Mouse (Mus musculus): Measurements from ENCODE around the gene U90926.

U90926 gene

DNA sequence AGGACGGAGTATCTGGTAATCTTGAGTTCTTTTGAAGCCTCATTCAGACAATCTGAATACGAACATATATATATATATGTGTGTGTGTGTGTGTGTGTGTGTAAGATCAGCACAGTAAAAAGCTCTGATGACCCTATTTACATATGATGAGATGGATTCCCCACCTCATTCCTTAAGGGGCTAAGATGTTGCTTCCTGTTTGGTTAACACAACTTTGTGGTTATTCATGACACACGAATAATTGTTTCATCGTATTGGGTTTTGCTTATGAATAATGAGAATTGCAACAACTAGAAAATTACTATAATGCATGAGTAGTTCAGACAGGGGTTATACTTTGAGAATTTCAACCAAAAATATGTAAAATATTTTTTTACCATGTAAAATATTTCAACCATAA lies at the start of gene U90926:
U90926 (minus strand) TSS at position 101 of the 400 bp plus-strand sequence.
- no peak for DNase-seq (ENCODE audit: low spot score)

GRCm38 (mm10) chr5:92263761-92264359 lies 48.7 kb upstream of the U90926 start:
- peak; percentile 58 for DNase-seq (ENCODE audit: low spot score)

DNA sequence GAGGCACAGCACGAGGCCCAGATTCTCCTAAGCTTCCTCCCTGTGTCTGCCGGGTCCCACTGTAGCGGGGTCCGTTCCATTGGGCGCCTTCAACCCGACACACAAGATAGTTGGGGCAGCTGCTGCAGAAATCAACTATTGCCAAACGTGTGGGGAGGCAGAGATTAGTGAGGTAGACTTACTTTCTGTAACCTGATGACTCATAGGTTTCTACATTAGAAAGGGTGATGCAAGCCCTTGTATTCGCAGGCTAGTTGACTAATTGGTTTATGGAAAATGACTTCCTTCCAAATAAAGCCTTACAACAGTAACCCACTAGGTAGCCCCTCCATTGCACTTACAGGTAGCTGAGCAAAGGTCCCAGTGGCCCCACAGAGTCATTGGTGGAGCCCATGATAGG lies 47.4 kb upstream of the U90926 start:
- no peak for DNase-seq (ENCODE audit: low spot score)

GRCm38 (mm10) chr5:92256218-92256617 lies 41.0 kb upstream of the U90926 start, which contains the start of gene Ppef2:
TSS of gene Ppef2 (minus strand) at chr5:92256278.
- peak; percentile 42 for DNase-seq (ENCODE audit: low spot score)

DNA sequence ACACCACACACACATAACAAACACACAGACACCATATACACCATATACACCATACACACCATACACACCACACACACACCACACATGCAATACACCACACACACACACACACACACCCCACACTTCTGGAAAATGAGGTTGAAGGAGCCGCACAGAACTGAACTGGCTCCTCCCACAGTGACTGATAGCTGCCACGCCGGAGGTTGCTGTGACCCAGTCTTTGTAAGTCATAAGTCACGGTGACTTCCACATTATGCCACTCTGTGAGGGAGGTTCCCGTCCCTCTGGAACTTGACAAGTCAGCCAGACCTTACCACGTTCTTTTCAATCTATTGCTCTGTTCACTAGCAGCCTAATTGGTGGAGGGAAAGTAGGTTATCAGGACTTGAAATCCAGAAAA lies 39.3 kb upstream of the U90926 start:
- DNase-seq (ENCODE audit: low spot score), result no peak

GRCm38 (mm10) chr5:92252797-92253343 lies 37.7 kb upstream of the U90926 start:
- DNase-seq (ENCODE audit: low spot score), result peak; percentile 53

GRCm38 (mm10) chr5:92252031-92252430 lies 36.8 kb upstream of the U90926 start:
- no peak for DNase-seq (ENCODE audit: low spot score)

DNA sequence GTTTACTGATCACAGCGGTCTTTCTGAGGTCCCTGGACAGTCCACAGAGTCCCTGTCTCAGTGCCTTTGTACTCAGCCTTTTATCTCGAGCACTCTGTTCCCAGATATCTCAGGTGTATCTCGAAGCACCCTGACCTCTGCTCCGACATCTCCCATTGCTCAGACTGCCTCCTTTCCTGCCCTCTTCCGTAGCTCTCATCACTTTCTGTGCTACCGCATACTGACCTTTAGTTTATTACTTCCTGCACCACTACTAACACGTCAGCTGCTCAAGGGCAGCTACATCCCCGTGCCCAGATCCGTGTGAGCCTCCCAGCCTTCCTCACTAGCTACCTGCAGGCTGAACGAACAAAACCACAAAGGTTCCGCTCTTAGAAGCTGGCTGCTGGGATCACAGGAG lies 33.4 kb upstream of the U90926 start:
- no peak for DNase-seq (ENCODE audit: low spot score)

DNA sequence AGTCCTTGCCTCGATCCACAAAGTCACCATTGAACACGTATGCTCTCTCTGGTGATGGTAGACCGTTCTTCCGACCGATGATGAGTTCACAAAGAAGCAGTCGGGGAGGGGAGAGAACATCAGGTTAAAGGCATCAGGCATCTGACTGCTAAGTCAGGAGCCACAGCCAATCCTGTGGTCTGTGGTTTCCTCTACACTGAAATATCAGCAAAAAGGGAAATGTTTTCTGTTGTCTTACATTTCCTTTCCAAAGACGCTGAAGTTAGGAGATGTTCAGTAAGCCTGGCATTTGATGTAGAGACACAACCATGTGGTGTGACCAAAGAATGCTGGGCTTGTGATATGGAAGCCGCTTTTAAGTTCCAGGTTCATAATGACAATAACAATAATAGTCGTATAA lies 30.3 kb upstream of the U90926 start:
- DNase-seq (ENCODE audit: low spot score), result no peak

DNA sequence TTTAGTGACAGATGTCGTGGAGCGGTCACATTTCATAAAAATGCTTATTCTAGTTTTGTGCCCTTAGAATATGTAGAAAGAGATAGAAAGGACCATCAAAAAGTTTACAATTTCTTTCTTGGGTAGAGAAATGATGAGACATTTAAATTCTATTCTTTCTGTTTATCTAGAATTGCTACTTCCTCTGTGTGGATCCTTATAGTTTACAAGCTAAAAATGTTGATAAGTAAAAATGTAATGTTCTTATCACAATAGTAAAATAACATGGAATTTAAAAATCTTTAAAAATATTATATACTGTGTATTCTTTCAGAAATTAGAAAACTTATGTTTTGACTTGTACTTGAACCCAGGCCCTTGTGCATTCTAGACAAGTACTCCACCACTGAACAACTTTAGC lies 29.7 kb upstream of the U90926 start:
- no peak for DNase-seq (ENCODE audit: low spot score)

DNA sequence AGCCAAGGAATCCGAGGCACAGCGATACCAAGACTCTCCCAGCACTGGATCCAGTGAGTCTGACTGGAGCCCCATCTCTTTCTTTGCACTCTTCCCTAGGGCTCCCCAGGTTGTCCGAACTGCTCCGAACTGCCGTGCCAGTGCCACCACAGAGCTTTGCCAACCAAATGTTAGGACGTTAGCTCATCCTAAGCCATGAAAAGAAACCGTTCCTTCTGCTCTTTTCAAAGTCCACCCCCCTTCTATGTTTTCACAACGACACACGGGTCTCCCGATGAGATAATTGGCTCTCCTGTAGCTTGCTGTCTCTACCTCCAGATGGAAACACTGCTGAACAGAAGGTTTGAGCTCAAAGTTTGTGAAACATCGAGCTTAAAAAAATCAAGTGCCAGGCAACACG lies 25.6 kb upstream of the U90926 start:
- DNase-seq (ENCODE audit: low spot score), result no peak

DNA sequence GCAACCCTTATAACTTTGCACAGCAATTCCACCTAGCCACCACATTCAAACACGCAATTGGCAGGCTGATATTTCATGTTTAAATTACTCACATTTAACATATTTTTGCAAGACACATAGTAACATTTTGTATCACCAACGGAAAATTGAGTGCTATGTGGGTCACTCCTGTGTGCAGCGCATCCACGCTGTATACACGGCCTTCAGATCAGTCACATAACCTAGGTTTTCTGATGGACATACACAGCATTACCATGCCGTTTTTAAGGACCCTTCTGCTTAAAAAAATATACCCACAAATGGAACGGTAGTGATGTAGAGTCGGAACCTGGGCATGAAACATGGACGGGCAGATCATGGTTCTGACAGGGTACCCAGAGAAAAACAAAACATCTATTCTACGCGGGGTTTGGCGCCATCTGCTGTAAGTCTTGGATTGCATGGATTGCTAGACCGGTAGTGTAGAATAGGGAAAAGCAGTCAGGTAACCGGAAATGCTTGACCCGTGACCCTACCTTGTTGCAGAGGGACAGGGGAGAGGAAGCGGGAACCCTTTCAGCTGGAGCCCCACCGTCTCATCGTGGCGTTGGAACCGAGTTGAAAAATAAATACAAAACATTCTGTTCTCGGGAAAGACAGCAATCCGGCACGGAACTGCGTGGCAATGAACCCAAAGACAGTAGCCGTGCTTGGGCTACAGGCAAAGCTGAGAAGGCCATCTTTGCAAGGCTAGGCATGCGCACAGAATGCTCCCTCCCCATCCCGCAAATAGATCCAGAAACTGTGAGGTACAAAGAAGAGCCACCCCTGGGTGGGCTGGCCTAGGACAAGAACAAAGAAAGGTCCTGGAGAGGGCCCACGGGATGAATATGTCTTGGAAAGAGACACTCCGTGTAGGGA lies 24.4 kb upstream of the U90926 start:
- DNase-seq (ENCODE audit: low spot score), result peak; percentile 81

- no peak for DNase-seq (ENCODE audit: low spot score)
These were observed 19.8 kb upstream of the U90926 start for GRCm38 (mm10) chr5:92234939-92235557.

DNA sequence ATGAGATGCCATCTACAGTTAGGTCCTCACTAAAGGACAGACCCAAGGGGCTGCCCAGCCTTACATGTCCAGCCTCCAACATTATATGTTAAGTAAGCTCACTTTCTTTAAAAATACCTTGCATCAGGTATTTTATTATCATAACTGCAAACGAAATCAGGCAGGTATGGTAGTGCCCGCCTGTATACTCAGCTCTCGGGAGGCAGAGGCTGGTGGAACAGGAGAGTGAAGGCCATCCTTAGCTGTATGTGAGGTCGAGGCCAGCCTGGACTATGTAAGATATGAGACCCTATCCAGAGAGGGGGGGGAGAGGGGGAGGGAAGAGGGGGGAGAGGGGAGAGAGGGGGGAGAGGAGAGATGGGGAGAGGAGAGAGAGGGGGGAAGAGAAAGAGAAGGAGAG lies 18.2 kb upstream of the U90926 start:
- no peak for DNase-seq (ENCODE audit: low spot score)

DNA sequence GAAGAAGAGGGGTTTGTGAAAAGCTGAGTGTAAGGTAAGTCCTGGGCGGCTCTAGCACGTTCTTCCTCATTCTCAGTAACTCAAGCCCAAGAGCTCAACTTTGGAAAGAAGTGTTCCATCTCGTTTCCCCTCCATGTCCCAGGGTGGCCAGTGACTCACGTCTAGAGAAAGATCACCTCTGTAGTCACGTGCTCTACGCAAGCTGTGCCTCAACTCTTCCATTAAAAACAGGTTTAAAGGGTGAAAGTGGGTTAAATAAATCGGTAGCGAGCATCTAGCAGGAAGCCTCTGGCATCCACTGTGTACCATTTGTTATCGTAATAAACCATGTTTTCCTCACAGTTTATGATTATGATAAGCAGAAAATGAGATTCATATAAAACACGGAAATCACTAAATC lies 16.6 kb upstream of the U90926 start:
- no peak for DNase-seq (ENCODE audit: low spot score)

DNA sequence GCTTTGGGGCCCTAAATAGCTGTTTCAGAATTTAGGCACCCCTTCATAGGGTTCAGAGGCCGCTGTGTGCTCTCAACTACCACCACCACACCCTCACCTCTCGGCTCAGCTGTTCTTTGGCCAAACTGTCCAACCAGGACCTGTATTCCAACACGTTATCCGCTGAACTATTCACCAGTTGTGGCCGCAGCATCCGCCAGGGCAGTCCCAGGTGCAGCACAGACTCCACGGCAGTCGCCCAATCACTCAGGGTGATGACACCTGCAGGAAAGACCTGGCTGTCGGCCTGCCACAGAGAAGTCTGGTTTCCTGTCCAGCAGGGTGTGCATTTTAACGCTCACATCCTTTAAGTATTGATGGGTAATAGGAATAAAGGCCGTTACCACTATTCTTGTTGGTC lies 15.1 kb upstream of the U90926 start:
- DNase-seq (ENCODE audit: low spot score), result no peak

GRCm38 (mm10) chr5:92229514-92229913 lies 14.3 kb upstream of the U90926 start:
- DNase-seq (ENCODE audit: low spot score), result no peak

DNA sequence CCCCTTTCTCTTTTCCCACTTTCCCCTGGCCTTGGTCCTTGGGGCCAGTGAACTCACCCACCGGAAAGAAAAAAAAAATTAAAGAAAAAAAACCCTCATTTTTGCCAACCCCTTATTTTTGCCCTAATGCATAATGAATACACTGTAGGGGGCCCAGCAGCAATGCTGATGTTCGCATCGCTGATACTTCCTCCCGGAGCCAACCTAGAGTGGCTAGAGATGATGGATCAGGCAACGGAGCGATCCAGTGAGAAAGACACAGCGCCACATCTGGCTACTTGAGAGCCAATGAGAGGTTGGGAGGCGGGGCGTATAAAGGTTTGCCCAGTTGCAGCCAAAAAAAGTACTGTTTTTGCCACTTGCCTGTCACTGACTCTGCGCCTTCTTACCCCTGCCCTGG lies 13.6 kb upstream of the U90926 start:
- peak; percentile 21 for DNase-seq (ENCODE audit: low spot score)

- no peak for DNase-seq (ENCODE audit: low spot score)
These were observed 12.6 kb upstream of the U90926 start for GRCm38 (mm10) chr5:92227782-92228181.

DNA sequence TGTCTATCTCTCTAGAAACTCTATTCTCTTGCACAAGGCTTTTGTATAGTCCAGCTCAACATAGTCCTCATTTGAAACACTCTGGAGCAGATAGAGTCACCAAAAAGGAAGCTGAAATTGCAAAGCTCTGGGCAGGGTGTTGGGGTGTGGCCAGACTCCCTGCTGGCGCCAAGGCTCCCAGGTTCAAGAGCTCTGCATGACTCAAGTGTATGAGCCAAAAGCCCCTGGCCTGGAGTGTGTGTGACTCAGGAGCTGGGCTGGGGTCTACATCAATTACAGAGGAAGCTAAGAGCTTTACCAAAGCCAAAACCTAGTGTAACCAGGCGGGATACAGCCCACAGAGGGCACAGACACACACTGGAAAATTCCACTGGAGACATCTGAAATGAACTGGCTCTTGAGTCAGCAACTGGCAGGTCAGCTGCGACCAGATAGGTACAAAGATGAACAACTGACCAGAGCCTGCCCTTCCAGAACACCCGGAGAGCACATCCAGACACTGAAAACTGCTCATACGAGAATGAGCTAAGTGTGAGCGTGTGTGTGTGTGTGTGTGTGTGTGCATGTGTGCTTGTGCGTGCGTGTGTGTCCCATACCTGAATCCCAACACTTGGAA lies 5.2 kb upstream of the U90926 start:
- DNase-seq (ENCODE audit: low spot score), result no peak

GRCm38 (mm10) chr5:92219826-92220225 lies 4.6 kb upstream of the U90926 start:
- DNase-seq (ENCODE audit: low spot score), result no peak

Measured in embryo, embryonic 10.5 days (tissue).